ENCODE assay signal across 9 mouse cellular contexts in genomic region chr14:30196235-30196634, GRCm38 (mm10).
DNase-seq lines count a peak whose midpoint lies in the region; ATAC-seq and TF ChIP-seq lines count a peak whose summit lies in the region.
"Had no signal": no experiment of that assay in that cellular context is flagged by ENCODE, and none has a peak within 500 bp of the region (broad histone marks: within the 10 kb centered on the region; RNA-seq: fewer than 3 reads in every experiment).

No protein-coding gene starts in this region.

- ATAC-seq in heart, embryonic 11.5 days (replicated peaks; ENCODE audit: insufficient number of reproducible peaks, low FRiP score, low TSS enrichment) = no peak
- 0 out of 2 replicates have a peak, but pooled peaks have one; percentile 41 for ATAC-seq in heart, embryonic 16.5 days (replicated peaks; ENCODE audit: extremely low read depth, insufficient read depth, low FRiP score)
- ATAC-seq in midbrain, embryonic 16.5 days = peak; percentile 56; the same call in 1 of the 2 replicates
- ATAC-seq in megakaryocyte-erythroid progenitor cell, adult 5-6 weeks (replicated peaks; ENCODE audit: low FRiP score, low TSS enrichment, poor library complexity, severe bottlenecking) = no peak

- no peak overlapping the region for H3K27ac ChIP-seq in heart, embryonic 11.5 days (ENCODE audit: low read depth, low read length)
- no peak overlapping the region for H3K27ac ChIP-seq in CH12.LX (ENCODE audit: insufficient read depth, low read depth)
- no peak overlapping the region for H3K27ac ChIP-seq in heart, embryonic 16.5 days (ENCODE audit: low read length)
- peak overlapping the region; percentile 41 for H3K27ac ChIP-seq in midbrain, embryonic 16.5 days (ENCODE audit: low read length)
- H3K27ac ChIP-seq: lung, embryonic 15.5 days had no signal

- H3K4me1 ChIP-seq in heart, embryonic 11.5 days (ENCODE audit: control insufficient read depth, insufficient read depth, low read length) = no peaks in the 10 kb centered on the region
- peaks cover 6 to 28% of the 10 kb centered on the region in 2 experiments for H3K4me1 ChIP-seq in CH12.LX (ENCODE audit: control insufficient read depth in 1 of 2, insufficient read depth in 2 of 2)
- H3K4me1 ChIP-seq in heart, embryonic 16.5 days (ENCODE audit: control insufficient read depth, insufficient read depth, low read length) = peaks cover 5% of the 10 kb centered on the region
- H3K4me1 ChIP-seq in midbrain, embryonic 16.5 days (ENCODE audit: control insufficient read depth, insufficient read depth, low read length) = peaks cover 12% of the 10 kb centered on the region
- H3K4me1 ChIP-seq: lung, embryonic 15.5 days had no signal

- no peaks in the 10 kb centered on the region for H3K9me3 ChIP-seq in heart, embryonic 11.5 days (replicated peaks; ENCODE audit: control insufficient read depth, low read length)
- peaks cover 3% of the 10 kb centered on the region for H3K9me3 ChIP-seq in CH12.LX (replicated peaks; ENCODE audit: low read length)
- no peaks in the 10 kb centered on the region for H3K9me3 ChIP-seq in heart, embryonic 16.5 days (replicated peaks; ENCODE audit: control insufficient read depth, low read length)
- no peaks in the 10 kb centered on the region for H3K9me3 ChIP-seq in midbrain, embryonic 16.5 days (replicated peaks; ENCODE audit: control insufficient read depth, low read length, poor library complexity, severe bottlenecking)
- H3K9me3 ChIP-seq: lung, embryonic 15.5 days had no signal

- DNase-seq in heart, adult 11 months = peak; percentile 95
- peak; percentile 96 for DNase-seq in CH12.LX (ENCODE audit: extremely low read depth)
- DNase-seq in embryo, embryonic 10 days (ENCODE audit: low spot score) = no peak
- DNase-seq in urinary bladder, adult 2 months (ENCODE audit: low spot score) = no peak

- TF ChIP-seq EP300 in CH12.LX (IDR thresholded peaks at IDR 0.05; ENCODE audit: low read length) = peak; percentile 49; the same call in 1 of the 2 replicates

- H3K4me2 ChIP-seq in heart, embryonic 11.5 days = no peak overlapping the region
- peak overlapping the region; percentile 54 for H3K4me2 ChIP-seq in CH12.LX (ENCODE audit: insufficient read depth, low read depth, poor library complexity, severe bottlenecking)
- no peak overlapping the region for H3K4me2 ChIP-seq in heart, embryonic 16.5 days (ENCODE audit: low read depth, low read length)
- no peak overlapping the region for H3K4me2 ChIP-seq in midbrain, embryonic 16.5 days (ENCODE audit: low read length)
- H3K4me2 ChIP-seq: lung, embryonic 15.5 days had no signal

- peak; percentile 69 for TF ChIP-seq POLR2A in CH12.LX (IDR thresholded peaks at IDR 0.05; ENCODE audit: low read depth, low read length)

- H3K79me2 ChIP-seq in CH12.LX (replicated peaks; ENCODE audit: control insufficient read depth, extremely low read depth, insufficient read depth, poor library complexity, severe bottlenecking) = no peaks in the 10 kb centered on the region

- H3K4me3 ChIP-seq in heart, embryonic 11.5 days (ENCODE audit: low read depth, low read length) = no peak overlapping the region
- H3K4me3 ChIP-seq in CH12.LX (replicated peaks in 1 of 3; ENCODE audit: low read depth in 2 of 3, low read length in 2 of 3, poor library complexity in 1 of 3) = no peak overlapping the region
- no peak overlapping the region for H3K4me3 ChIP-seq in heart, embryonic 16.5 days (ENCODE audit: low read length)
- no peak overlapping the region for H3K4me3 ChIP-seq in midbrain, embryonic 16.5 days (ENCODE audit: low read depth, low read length)
- H3K4me3 ChIP-seq: lung, embryonic 15.5 days had no signal

- dilution Hi-C loops in CH12.LX (cut with MboI; ENCODE audit: extremely low pct_ligation_motif_present, extremely low pct_unique_long_range_greater_than_20kb, low sequenced_read_pairs) = no loop called here

- TF ChIP-seq RAD21 in CH12.LX (IDR thresholded peaks at IDR 0.05; ENCODE audit: low read depth, low read length) = peak; percentile 6; the same call in 1 of the 2 replicates

- in situ Hi-C loops in CH12.LX (cut with MboI; ENCODE audit: low pct_ligation_motif_present, low pct_unique_long_range_greater_than_20kb, low sequenced_read_pairs) = no loop called here

- no peaks in the 10 kb centered on the region for H3K36me3 ChIP-seq in heart, embryonic 11.5 days (ENCODE audit: control insufficient read depth, insufficient read depth, low read length)
- no peaks in the 10 kb centered on the region for H3K36me3 ChIP-seq in CH12.LX (replicated peaks in 1 of 2; ENCODE audit: control insufficient read depth in 1 of 2, insufficient read depth in 1 of 2, low read length in 1 of 2)
- no peaks in the 10 kb centered on the region for H3K36me3 ChIP-seq in heart, embryonic 16.5 days (ENCODE audit: control insufficient read depth, insufficient read depth)
- H3K36me3 ChIP-seq in midbrain, embryonic 16.5 days (ENCODE audit: control insufficient read depth, insufficient read depth, low read length) = no peaks in the 10 kb centered on the region
- H3K36me3 ChIP-seq: lung, embryonic 15.5 days had no signal

- no peaks in the 10 kb centered on the region for H3K27me3 ChIP-seq in heart, embryonic 11.5 days (ENCODE audit: control insufficient read depth, insufficient read depth, low read length)
- H3K27me3 ChIP-seq in CH12.LX (replicated peaks) = no peaks in the 10 kb centered on the region
- H3K27me3 ChIP-seq in heart, embryonic 16.5 days (ENCODE audit: control insufficient read depth, insufficient read depth, low read length) = no peaks in the 10 kb centered on the region
- no peaks in the 10 kb centered on the region for H3K27me3 ChIP-seq in midbrain, embryonic 16.5 days (ENCODE audit: control insufficient read depth, insufficient read depth, low read depth, low read length)
- H3K27me3 ChIP-seq: lung, embryonic 15.5 days had no signal

- TF ChIP-seq CTCF in CH12.LX (conservative IDR thresholded peaks at IDR 0.05 in 1 of 2, IDR thresholded peaks at IDR 0.05 in 1 of 2; ENCODE audit: low read depth in 2 of 2, low read length in 2 of 2) = no peak

- 40% methylated on average over 5 of the region's 5 CpGs for WGBS in heart, embryonic 11.5 days (ENCODE audit: insufficient replicate concordance)
- 40% methylated on average over 5 of the region's 5 CpGs for WGBS in heart, embryonic 16.5 days
- WGBS in midbrain, embryonic 16.5 days = 39% methylated on average over 5 of the region's 5 CpGs

- no peak overlapping the region for H3K9ac ChIP-seq in heart, embryonic 11.5 days (ENCODE audit: low read depth, low read length)
- H3K9ac ChIP-seq in CH12.LX (ENCODE audit: insufficient read depth, low read depth) = peak overlapping the region; percentile 23; the same call in 1 of the 2 replicates
- no peak overlapping the region for H3K9ac ChIP-seq in heart, embryonic 16.5 days (ENCODE audit: low read length)
- H3K9ac ChIP-seq in midbrain, embryonic 16.5 days (ENCODE audit: low read depth, low read length) = 0 out of 2 replicates have a peak overlapping the region, but pooled peaks have one; percentile 14
- H3K9ac ChIP-seq: lung, embryonic 15.5 days had no signal

TF ChIP-seq in CH12.LX, 34 proteins besides CTCF, POLR2A, EP300 and RAD21:
- TF ChIP-seq POLR2AphosphoS2 (IDR thresholded peaks at IDR 0.05; ENCODE audit: low read depth, low read length) (no peak), TBP (conservative IDR thresholded peaks at IDR 0.05; ENCODE audit: low read depth, low read length) (peak; percentile 86), RCOR1 (conservative IDR thresholded peaks at IDR 0.05; ENCODE audit: low read depth, low read length) (no peak), NELFE (IDR thresholded peaks at IDR 0.05; ENCODE audit: low read depth, low read length) (peak; percentile 43), BHLHE40 (IDR thresholded peaks at IDR 0.05; ENCODE audit: low read depth, low read length) (peak; percentile 34; the same call in 1 of the 2 replicates), JUND (conservative IDR thresholded peaks at IDR 0.05; ENCODE audit: low read depth, low read length) (no peak), TCF12 (IDR thresholded peaks at IDR 0.05; ENCODE audit: low read depth, low read length) (peak; percentile 55; the same call in 1 of the 2 replicates), IRF4 (IDR thresholded peaks at IDR 0.05; ENCODE audit: low read depth, low read length) (peak; percentile 22; the same call in 1 of the 2 replicates), HCFC1 (IDR thresholded peaks at IDR 0.05; ENCODE audit: low read depth, low read length) (0 out of 2 replicates have a peak, but pooled peaks have one; percentile 25), SMC3 (IDR thresholded peaks at IDR 0.05; ENCODE audit: low read depth, low read length) (no peak), ETS1 (conservative IDR thresholded peaks at IDR 0.05; ENCODE audit: low read depth, low read length) (peak; percentile 60), ELF1 (IDR thresholded peaks at IDR 0.05; ENCODE audit: low read depth, low read length) (peak; percentile 74), CHD1 (IDR thresholded peaks at IDR 0.05; ENCODE audit: low read depth, low read length) (no peak), USF2 (conservative IDR thresholded peaks at IDR 0.05; ENCODE audit: low read depth, low read length) (no peak), MEF2A (IDR thresholded peaks at IDR 0.05; ENCODE audit: borderline replicate concordance, low read depth, low read length) (peak; percentile 96), ZC3H11A (IDR thresholded peaks at IDR 0.05; ENCODE audit: low read depth, low read length) (no peak), MYC (IDR thresholded peaks at IDR 0.05; ENCODE audit: low read depth, low read length) (peak; percentile 76; the same call in 1 of the 2 replicates), ZNF384 (IDR thresholded peaks at IDR 0.05; ENCODE audit: low read depth, low read length) (no peak)
TF ChIP-seq in CH12.LX: peak in this region for 10.

Comparison
In these comparisons a context has a peak if more than half of its experiments do, and no peak if none do; other contexts are left out.
1. ATAC-seq: peak in heart, embryonic 16.5 days (single experiment) and midbrain, embryonic 16.5 days (single experiment); none in heart, embryonic 11.5 days (single experiment) and megakaryocyte-erythroid progenitor cell, adult 5-6 weeks (single experiment).
2. DNase-seq: peak in heart, adult 11 months (single experiment) and CH12.LX (single experiment); none in embryo, embryonic 10 days (single experiment) and urinary bladder, adult 2 months (single experiment).
3. H3K9ac ChIP-seq: peak in CH12.LX (single experiment) and midbrain, embryonic 16.5 days (single experiment); none in heart, embryonic 11.5 days (single experiment) and heart, embryonic 16.5 days (single experiment).